Mouse (Mus musculus): Measurements from ENCODE around the gene Ift46.

Gene Ift46

DNA sequence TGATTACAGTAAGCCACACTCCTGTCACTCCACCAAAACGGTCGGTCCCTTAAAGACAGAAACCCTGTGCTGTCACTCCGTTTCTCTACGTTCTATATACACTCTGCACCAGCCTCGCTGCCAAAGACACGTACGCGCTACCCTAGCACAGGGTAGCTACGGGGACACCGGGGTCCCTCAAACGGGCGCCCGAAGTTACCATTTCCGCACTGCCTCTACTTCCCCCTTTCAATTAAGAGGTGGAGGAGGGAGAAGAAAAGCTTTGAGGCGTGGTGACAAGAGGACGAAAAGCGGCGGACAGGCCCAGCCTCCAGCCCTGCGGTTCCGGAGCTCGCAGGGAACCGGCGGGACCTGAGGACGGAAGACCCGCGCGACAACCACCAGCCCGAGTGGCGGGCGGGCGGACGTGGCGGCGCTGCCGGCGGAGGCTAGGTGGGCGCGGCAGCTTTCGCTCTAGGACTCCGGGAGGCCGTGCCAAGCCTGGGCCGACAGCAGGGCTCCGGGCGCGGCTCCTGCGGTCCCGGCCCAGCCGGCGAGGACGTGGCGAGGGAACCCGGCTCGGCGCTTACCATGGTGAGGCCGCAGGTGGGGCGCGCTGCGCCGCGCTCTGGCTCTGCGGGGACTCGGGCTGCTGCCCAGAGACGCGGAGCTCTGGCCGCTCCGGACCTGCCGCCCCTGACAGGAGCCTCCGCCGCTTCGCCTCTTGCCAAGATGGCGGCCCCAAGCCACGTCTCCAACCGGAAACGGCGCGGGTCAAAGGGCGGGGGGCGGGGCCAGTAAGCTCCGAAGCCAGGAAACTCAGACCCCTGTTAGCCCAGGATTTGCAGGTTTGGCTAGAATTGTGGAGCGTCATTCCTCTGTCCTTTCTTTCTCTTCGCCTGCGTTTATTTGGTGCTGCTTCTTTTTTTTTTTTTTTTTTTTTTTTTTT, at the start of gene Ift46, which contains the start of gene Arcn1:
Ift46 (plus strand) TSS at position 808 of the 928 bp plus-strand sequence.
Arcn1 (minus strand) TSS at position 745 of the 928 bp plus-strand sequence.
- DNase-seq (ENCODE audit: low read depth, low spot score): peak; percentile 86

DNA sequence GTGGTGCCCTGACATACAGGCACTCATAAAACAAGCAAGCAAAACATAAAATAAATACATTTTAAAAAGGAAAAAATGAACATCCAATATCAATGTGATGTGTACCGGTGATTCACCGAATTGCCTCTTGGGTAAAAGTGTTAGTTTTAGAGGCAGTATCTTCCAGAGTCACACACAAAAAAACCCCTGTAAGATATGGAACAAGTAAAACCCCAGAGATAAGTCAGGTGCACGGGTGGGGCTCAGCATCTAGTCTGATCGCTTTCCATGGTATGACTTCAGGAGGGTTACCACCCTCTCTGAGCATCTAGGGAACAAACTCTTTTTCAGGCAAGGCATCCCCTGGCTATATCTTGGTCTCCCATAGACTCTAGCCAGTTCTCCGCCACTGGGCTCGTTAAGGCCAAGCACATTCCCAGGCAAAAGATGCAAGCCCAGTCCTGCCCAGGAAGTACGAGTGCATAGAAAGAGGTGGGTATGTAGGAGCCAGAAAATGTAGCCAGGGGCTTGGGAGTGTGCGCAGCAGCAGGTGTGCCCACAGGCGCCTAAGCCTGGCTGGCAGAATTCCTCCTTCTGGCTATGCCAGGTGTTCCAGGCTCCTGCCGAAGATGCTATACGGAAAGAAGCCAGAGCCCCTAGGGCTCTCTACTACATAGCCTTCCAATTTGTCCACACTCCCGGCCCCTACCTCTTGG, 48.6 kb upstream of the Ift46 start:
- no peak for DNase-seq (ENCODE audit: low read depth, low spot score)

DNA sequence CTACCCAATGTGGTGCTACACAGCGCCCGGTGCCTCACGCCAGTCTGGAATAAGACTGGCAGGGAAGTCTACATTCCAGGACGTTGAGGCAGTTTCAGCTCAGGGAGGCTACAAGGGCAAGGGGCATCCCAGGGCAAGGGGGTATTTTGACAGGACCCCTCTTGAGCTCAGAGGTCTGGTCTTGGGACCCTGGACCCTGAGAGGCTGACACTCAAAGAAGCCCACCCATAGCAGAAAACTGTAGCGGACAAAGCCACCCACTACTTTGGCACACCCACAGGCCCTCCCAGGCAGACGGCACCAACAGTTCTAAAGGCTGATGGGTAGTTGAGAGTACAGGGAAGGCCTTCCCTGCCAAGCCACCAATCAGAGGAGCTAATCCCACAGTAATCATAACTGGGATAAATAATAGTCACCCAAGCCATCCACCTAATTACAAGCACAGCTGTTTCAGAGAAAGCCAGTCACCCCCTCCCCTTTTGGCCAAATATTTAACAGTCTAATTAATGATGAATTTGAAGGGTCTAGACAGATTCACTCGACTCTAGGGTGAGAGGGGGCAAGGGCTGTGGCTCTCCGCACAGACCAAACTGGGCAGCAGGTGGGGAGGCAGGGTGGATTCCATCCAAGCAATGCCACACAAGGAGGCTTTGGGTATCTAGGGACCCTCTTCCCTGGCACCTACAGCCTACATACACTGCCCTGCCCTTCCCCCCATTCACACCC, 47.9 kb upstream of the Ift46 start:
- DNase-seq (ENCODE audit: low read depth, low spot score): no peak

DNA sequence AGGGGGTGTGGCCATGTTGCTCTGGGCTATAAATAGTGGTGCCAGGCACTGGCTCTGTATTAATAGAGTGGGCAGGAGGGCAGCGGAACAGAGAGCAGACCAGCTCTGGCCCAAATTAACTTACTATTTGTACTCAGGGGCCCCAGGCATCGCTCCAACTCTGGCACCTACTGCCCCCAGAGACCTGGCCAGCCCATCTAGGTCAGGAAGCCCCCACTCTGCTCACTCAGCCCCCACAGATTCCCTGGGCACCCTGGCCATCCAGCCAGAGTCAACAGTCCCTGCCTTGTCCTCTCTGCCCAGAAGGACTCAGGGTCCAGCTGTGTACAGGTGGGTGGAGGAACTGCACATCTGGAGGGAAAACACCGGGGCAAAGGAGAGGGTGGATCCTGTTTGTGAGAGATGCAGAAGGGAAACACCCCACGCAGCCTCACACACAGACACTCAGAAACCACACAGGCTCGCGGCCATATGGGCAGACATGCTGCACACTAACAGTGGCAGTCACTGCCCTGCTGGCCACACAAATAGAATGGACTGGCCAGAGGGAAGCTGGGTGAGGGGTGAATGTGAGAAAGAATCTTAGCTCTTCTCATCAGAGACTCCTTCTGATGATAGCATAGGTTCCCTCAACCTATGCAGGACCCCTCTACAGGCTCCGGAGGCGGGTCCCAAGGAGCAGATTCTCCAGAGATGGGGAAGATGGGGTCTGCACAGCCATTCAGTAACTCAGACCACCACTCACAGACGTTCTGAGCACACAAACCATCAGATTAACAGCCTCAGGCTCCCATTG, 47.2 kb upstream of the Ift46 start:
- DNase-seq (ENCODE audit: low read depth, low spot score): no peak

DNA sequence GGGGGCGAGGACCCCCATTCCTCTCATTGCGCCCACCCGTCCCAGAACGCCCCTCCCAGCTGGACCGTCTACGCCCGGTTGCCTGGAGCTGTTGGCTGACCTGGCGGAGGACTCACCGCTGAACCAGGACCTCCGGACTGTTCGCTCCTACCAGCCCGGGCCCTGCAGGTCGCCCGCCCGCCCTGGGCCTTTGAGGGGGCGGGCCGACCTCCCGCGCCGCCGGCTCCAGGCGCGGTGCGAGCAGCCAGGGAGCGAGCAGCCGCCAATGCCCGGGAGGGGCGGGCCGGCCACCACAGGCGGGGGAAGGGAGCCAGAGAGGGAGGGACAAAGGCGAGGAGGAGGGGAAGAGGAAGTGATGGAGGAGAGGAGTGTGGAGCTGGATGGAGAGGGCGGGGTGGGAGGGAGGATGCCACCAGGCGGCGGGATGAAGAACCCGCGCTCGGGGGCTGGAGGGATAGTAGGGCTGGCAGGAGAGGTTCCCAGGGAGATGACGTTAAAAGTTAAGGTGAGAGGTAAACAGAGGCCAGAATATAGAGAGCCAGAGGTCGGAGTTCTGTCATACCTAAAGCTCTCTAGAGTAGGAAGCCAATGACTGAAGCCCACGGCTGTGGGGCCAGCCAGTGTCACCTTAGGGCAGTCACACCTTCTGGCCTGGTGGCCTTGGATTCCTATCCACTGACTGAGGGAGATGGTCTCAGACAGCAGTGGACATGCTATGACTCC, 46.4 kb upstream of the Ift46 start:
- peak; percentile 78 for DNase-seq (ENCODE audit: low read depth, low spot score)

DNA sequence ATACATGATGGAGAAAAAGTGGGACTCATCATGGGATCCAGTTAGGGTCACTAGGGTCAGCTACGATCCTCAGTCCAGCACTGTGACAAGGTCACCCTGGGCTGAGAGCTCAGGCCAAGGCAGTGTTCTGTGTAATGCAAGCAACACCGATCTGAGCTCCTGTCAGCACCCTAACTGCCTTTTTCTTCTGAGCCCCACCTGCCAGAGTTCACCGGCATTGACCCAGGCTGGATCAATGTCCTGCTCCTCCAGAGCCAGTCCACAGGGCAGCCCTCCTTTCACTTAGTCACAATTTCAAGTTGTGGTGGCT, 45.9 kb upstream of the Ift46 start:
- DNase-seq (ENCODE audit: low read depth, low spot score): no peak

DNA sequence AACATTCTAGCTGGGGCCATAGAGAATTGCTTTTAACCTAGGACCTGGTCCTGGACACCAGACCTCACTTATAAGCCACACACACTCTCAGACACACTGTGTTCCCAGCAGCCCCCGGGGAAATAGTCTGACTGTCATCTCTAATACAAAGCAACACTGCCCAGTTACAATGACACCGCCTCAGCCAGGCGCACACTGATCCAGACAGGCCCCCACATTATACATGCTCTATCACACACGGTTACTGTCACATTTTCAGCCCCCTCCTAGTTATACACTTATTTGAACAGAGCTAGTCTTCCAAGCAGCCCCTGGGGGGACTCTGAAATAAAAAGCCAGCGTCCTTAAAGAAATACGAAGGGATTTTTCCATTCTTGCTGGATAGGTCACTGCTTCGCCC, 45.1 kb upstream of the Ift46 start:
- no peak for DNase-seq (ENCODE audit: low read depth, low spot score)

DNA sequence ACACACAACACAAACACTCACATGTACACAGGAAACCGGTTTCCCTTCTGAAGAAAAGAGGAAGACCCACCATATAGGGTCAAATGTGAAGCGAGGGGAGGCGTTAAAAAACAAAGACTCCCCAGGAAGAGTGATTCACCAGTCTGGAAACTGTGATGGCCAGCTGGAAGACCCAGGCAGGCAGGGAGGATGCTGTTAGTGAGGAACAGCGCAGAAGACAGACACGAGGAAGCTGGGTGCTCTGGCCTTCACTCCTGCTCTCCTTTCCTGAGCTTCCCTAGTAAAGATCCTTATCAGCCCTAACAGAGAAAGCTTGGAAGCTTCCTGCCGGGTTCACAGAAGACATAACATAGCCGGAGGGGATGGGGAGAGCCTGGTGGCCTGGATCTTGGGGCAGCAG, 44.7 kb upstream of the Ift46 start:
- DNase-seq (ENCODE audit: low read depth, low spot score): no peak

DNA sequence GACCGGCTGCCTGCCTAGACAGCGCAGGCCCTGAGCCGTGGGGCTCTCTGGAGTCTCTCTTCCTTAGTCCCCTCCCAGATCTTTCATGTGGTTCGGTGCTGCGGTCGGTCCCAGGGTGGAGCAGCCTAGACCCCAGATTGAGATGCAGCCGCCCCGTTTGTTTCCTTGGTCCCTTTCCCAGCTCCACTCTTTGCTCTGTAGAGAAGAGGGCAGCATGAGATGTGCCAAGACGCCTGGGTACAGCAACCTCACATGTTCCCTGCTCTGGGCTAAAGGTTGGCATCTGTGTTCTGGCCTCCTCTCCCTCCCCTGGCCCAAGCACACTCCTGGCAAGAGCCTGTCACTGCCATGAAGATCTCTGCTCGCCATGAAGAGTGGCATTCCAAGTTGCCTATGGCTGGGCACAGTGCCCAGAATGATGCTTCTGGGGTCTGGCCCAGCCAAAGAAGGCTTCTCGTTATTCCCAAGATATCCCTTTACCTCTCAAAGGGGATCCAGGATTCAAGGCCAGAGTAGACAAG, 44.1 kb upstream of the Ift46 start:
- no peak for DNase-seq (ENCODE audit: low read depth, low spot score)

DNA sequence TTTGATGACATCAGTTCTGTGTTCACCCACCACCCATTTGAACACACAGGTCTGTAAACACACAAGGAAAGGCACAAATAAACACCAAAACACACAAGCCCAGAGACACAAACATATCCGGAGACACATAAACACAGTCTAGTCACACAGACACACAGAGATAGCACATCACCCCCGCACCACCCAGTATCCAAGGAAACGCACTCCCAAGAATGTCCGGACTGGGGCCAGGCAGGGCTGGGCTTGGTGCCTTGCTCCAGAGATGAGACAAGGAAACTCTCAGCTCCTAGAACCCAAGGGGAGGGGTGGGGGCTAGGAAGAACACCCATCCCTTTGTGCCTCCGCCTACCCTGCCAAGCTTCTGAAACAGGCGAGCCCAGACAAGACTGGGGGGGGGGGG, 43.5 kb upstream of the Ift46 start:
- DNase-seq (ENCODE audit: low read depth, low spot score): no peak

DNA sequence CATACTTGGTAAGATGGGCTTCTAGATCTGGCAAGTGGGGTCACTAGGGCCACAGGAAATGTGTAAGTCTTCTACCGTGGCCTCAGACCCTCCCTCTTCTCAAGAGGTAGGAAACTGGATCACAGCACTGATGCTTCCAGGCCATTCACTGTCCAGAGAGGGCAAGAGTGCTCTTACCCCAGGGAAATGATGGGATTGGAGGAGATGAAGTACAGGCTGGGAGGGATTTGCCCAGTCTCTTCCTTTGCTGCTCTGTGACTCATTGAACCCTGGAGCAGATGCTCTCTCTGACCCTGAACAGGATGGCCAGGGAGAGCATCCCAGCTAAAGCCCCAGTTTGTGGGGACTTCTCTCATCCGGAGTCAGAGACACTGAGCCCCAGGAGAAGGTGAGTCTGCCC, 43.0 kb upstream of the Ift46 start:
- no peak for DNase-seq (ENCODE audit: low read depth, low spot score)

DNA sequence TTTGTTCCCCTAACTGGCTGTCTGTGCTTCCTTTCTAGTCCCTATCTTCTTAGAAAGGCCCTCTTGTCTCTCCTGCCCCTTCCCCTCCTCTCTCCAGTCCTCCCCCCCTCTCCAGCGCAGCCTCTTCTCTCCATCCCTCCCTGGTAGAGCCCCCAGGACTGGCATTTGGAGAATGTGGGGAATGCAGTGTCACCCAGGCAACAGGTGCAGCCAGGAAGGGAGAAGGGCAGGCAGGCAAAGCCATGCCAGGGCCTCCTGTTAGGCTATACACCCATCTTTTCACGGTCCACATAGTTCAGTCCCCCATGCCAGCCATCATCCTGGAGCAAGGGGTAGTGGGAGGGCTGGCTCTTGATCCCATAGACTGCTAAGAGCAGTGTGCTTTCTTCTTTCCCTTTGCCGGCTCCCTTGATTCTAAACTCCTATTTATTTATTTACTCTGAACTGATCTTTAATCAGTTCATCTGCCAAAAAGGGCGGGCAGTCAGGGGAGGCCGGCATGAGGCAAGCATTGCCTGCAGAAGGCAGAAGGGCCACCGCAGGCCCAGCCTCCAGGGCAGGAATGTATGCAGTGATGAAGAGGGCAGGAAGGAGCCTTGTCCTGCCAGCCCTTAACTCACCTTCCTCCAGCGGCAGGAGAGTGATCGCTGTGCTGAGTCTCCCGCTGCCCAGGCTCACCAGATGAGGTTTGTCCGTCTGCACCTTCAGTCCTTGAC, 41.1 kb upstream of the Ift46 start:
- no peak for DNase-seq (ENCODE audit: low read depth, low spot score)

DNA sequence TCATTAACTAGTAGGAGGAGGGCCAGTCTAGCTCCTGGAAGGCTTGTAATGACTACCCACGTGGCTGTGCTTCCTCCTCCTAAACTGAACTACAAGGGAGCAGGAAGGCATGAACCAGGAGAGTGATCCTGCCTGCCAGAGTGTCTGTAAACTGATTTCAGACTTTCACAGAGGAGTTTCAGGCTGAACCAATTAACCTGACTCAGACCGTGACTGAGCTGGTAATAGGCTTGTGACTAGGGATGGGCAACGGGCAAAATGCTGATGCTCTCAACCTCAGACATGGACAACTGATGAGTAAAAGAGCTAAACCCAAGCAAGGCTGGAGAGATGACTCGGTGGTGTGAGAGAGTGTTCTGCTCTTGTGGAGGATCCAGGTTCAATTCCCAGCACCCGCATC, 40.3 kb upstream of the Ift46 start:
- no peak for DNase-seq (ENCODE audit: low read depth, low spot score)

DNA sequence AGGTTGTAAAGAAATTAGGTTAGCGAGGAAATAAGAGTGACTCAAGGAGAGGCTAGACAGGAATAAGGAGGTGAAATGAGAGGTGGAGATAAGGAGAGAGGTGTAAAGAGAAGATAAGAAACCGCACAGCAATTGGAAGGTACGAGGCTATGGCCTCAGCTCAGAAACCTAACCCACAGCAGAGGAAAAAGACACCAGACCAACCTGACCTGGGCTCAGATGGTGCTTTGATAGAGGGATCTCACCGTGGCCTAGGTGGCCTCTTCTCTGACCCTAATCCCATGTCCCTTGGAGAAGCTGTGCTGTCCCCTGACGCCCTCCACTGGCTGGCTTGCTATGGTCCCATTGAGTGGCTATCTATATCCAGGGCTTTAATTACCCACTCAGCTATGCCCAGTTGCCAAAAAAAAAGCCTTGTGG, 35.6 kb upstream of the Ift46 start:
- no peak for DNase-seq (ENCODE audit: low read depth, low spot score)

DNA sequence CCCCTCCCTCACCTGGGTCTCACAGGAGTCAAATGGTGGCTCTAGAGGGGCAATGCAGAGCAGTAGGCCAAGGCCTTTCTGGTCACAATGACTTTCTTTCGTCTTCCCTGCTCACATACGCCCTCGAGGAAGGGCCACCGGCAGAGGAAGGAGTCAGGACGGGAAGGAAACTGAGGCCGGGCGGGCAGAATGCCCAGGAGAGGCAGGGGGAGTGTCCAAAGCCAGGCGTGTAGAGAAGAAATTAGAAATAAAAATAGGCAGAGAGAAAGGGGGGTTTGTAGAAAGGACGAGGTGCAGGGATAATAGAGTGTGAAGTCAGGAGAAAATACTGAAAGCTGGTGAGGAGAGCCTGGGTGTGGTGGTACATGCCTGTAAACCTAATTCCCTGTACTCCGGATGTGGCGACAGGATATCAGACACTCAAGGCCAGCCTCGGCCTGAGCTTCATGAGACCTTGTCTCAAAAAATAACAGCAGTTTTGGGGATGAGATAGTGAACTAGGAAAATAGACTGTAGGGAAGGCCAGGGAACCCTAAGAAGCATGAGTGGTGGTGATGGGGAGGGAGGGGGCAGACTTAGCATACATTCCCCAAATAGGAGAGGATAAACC, 34.7 kb upstream of the Ift46 start:
- no peak for DNase-seq (ENCODE audit: low read depth, low spot score)

DNA sequence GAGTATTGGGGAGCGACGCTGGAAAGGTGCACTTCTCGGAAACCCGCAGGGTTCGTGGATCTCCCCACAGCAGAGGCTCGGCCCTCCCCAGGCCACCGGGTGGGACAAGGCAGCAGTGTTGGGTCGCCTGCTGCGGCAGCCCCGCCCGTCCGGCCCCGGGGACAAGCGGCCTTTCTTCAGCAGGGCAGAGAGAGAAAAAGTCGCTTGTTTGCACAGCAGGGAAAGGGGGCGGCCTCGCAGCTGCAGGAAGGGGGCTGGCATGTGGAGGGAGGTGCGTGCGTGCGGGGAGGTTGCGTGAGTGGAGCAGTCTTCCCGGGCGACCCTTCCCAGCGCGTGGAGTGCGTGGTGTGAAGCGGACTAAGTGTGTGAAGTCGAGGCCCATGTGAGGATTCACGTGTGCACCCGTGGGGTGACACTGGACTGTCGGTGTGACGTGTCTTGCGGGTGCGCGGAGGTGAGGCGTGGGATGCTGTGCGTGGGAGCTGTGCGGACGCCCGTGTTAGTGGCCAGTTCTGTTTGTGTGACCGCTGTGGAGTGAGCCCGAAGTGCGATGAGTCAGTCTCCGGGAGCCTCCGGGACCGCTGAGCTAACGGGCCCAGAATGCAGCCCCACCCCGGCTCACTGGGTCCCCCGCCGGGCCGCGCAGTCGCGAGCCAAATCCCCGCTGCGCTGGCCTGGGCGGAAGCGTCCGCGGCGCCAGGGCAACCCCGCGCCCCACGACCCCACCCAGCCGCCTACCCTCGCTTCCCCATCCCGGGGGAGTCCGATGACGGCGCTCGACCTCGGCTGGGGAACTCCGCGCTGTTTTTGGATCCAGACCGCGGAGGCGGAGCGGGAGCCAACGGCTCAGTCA, 33.8 kb upstream of the Ift46 start:
- DNase-seq (ENCODE audit: low read depth, low spot score): no peak

DNA sequence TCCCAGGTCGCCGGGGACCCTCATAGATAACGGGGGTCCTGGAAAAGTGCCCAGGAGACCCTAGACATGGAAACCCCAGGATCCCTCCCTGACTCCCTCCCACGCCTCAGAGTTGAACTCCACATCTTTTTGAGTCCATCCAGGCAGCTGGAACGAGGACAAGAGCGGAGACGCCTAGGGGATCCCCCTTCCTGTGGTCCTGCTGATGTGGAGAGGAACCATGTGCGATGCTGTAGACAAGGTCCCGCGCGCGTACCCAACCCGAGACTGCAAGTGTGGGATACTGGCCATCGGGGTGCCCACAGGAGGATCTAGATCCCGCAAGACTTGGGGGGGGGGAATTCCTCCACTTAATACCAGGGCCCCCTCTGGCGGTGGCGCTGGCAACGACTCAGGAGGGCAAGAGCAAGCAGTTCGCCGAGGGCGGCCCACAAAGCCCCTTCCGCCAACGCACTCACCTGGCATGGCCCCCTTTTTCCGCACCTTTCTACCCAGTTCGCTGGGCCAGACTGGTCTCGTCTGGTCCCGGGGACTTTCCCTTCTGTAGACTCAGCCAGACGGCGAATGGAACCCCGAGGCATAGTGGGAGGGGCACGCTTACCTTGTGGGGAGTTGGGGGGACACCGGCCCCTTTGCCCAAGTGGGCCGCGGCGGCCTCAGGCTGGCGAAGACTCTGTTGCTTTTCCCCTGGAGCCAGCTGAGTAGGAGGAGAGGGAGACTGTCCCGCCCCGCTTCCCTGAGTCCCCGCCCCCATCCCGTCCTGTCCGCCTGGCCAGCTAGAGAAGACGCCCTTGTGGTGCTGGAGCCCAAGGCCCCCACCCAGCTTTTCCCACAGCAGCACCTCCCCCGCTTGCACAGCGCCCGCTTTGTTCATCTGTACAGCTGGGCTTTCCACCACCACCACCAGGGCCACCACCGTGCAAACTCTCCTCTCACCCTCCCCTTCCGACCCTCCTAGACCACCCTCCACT, 32.9 kb upstream of the Ift46 start, which contains the start of gene Phldb1:
Phldb1 (minus strand) TSS at position 675 of the 971 bp plus-strand sequence.
- peak; percentile 71 for DNase-seq (ENCODE audit: low read depth, low spot score)

Measured in forelimb bud, embryonic 11.5 days (tissue).